Mouse (Mus musculus) small intestine, adult 2 months (tissue): ENCODE results near the gene Asic2.

Experiments used
- CTCF ChIP-seq: fragments of 200-500 bp; IDR thresholded peaks from 2 replicates; pipeline ENCODE4 v1.5.1; 2012; ENCODE audit warnings: low read depth, mild to moderate bottlenecking, control low read depth, inconsistent platforms, low read length, moderate library complexity, mixed read lengths; ENCODE audit not compliant: insufficient replicate concordance, insufficient read length; ENCODE audit errors: extremely low read depth
- POLR2A ChIP-seq: fragments of 200-500 bp; IDR thresholded peaks from 2 replicates; pipeline ENCODE4 v1.6.1; 2012; ENCODE audit warnings: low read depth, mild to moderate bottlenecking, control low read depth, inconsistent platforms, low read length, moderate library complexity

DNA sequence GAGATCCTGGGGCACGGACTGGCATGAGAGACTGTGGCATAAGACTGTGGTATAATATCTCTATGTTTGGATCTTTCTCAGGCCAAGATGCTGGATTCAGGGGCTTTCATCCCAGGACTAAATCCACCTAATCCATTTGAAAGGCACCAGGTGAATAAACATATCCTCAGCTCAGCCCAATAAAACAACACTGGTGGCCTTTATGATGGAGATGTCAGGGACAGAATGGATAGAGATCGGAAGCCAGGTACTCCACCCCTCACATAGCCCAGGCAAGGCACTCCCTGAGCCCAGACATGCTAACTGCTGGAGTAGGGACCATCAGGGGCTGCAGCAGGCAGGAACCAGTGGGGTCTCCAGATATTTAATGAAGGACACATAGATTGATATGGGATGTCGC lies 637.3 kb downstream of the Asic2 start:
- no peak for TF ChIP-seq POLR2A
- TF ChIP-seq CTCF, result no peak
